Mouse (Mus musculus) liver, embryonic 14.5 days (tissue): ENCODE data around the gene Nav1.

ENCODE experiments used
- CTCF ChIP-seq: IDR thresholded peaks from 2 replicates; pipeline ENCODE4 v1.5.1; 2016; ENCODE audit warnings: antibody characterized with exemption, low read depth, control low read depth
- EP300 ChIP-seq: IDR thresholded peaks from 2 replicates; pipeline ENCODE4 v1.6.1; 2016; ENCODE audit warnings: antibody characterized with exemption, low read depth

- TF ChIP-seq CTCF (no peak), EP300 (no peak)
These were observed 18.6 kb upstream of the Nav1 start for GRCm38 (mm10) chr1:135625741-135626140.
